Mouse (Mus musculus) brain, embryonic 14.5 days (tissue): ENCODE measurements at regions not wholly inside any gene's neighbourhood (a gene's known extent, or its start where the extent isn't known, plus 50 kb on each side); places are given as distances from the start of the nearest gene placed in this dataset.

ENCODE experiments used
- DNase-seq: peaks from one replicate; pipeline ENCODE4 v3.0.0-alpha.2; 2011; ENCODE audit warnings: low read depth
- CTCF ChIP-seq: fragments of 200-500 bp; IDR thresholded peaks from 2 replicates; pipeline ENCODE4 v1.5.1; 2012; ENCODE audit warnings: inconsistent platforms, mild to moderate bottlenecking, moderate library complexity, borderline replicate concordance; ENCODE audit not compliant: insufficient read depth, insufficient read length; ENCODE audit errors: extremely low read depth
- POLR2A ChIP-seq: fragments of 200-500 bp; IDR thresholded peaks from 2 replicates; pipeline ENCODE4 v1.6.1; 2012; ENCODE audit warnings: mild to moderate bottlenecking, inconsistent platforms, borderline replicate concordance; ENCODE audit not compliant: poor library complexity, insufficient read depth, insufficient read length, severe bottlenecking; ENCODE audit errors: extremely low read depth

- TF ChIP-seq CTCF, result no peak
- TF ChIP-seq POLR2A, result no peak
- peak; percentile 89 for DNase-seq
Observed at GRCm38 (mm10) chr17:89297277-89298002, 97.0 kb upstream of the Fshr start.

DNA sequence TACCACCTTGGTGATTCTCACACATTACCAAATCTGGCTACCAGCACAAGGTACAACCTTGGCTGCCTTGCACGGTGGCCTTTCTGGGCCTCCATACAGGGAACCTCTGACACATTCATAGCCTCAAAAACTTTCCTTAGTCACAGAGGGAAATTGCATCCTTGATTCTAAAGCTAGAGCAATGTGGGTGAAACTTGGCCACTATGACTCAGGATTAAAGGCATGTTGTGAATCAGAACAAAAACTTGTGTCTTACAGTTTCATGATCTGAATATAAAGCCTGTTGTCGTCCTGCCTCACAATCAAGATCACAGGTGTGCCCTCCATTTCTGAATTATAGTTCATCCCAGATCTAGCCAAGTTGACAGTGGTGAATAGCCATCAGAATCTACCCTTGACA, 80.8 kb upstream of the Fshr start:
- DNase-seq, result no peak
- TF ChIP-seq CTCF (no peak), POLR2A (no peak)

DNA sequence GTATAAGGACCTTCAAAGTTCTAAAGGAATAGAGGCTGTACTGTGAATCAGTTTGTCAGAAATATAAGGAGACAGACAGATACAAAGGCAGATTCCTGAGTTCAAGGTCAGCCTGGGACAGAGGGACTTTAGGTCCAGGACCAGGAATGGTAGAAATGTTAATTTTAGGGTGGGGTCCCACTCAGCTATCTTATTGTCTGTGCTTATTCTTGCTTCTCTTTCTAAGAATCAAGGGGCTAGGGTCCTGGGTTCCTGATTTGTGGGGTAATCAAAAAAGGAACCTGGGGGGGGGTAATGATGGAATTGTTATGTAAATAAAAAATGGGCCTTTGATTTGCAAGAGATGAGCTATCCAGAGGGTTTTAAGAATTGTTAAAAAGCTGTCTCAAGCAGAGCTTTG, 71.7 kb upstream of the Fshr start:
- DNase-seq, result no peak
- TF ChIP-seq CTCF, result no peak

DNA sequence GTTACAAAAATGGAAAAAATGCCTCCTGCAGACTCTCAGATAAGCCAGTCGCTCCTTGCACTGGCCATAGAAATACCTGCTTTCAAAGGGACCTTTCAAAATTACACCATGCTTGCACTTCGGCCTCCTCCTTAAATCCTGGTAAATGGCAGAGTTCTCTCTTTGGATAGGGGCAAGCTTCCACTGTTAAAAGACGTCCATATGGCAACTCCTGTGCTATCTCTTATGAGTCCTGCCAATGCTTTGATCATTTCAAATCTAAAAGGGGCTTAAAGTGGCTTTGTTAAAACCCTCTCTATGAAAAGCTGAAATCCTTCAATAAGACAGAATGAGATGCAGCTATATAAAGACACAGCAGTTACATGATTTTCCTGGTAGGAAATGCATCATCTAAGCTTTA, 55.2 kb upstream of the Fshr start:
- peak; percentile 58 for DNase-seq
- TF ChIP-seq POLR2A (no peak), CTCF (no peak)

GRCm38 (mm10) chr17:89250811-89251210, 50.3 kb upstream of the Fshr start:
- TF ChIP-seq POLR2A, result no peak
- no peak for TF ChIP-seq CTCF
- no peak for DNase-seq
